Mouse (Mus musculus): ENCODE measurements at regions not wholly inside any gene's neighbourhood (a gene's known extent, or its start where the extent isn't known, plus 50 kb on each side); places are given as distances from the start of the nearest gene placed in this dataset.

DNA sequence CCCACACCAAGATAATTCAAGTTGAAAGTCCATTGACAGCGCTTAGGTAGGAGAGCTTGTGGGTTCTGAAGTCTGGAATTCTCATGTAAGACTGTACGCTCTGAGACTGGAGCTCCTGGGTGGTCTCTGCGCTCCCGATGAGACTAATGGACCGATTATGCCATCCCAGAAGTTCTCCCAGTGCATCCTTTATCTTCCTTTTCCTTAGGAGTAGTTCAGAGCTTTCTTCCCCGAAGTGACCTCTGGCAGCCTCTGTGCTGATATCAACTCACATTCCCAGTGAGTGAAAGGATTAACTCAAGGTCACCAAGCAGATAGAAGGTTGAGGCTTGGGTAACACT, 320.7 kb upstream of the Jarid2 start:
- Histone ChIP-seq H3K27ac (no peak overlapping the region), H3K4me1 (peaks cover 15% of the 10 kb centered on the region; the same call in 1 of the 2 replicates), H3K9me3 (0 out of 2 replicates have a peak, but pooled peaks cover 4% of the 10 kb centered on the region), H3K27me3 (ENCODE audit: poor library complexity, severe bottlenecking) (peaks cover 8% of the 10 kb centered on the region), H3K36me3 (replicated peaks) (no peaks in the 10 kb centered on the region), H3K4me3 (no peak overlapping the region)
- WGBS, result 85% methylated on average over 6 of the region's 6 CpGs
- DNase-seq (ENCODE audit: extremely low spot score, low spot score), result no peak

GRCm38 (mm10) chr13:44408960-44409719, 320.1 kb upstream of the Jarid2 start:
- Histone ChIP-seq H3K9me3 (0 out of 2 replicates have a peak, but pooled peaks cover 4% of the 10 kb centered on the region), H3K27ac (no peak overlapping the region), H3K36me3 (replicated peaks) (no peaks in the 10 kb centered on the region), H3K4me3 (no peak overlapping the region), H3K4me1 (peaks cover 15% of the 10 kb centered on the region; the same call in 1 of the 2 replicates), H3K27me3 (ENCODE audit: poor library complexity, severe bottlenecking) (peaks cover 8% of the 10 kb centered on the region)
- DNase-seq (ENCODE audit: extremely low spot score, low spot score), result no peak
- WGBS, result 75% methylated on average over 14 of the region's 14 CpGs

- Histone ChIP-seq H3K36me3 (replicated peaks) (no peaks in the 10 kb centered on the region), H3K27me3 (ENCODE audit: poor library complexity, severe bottlenecking) (peaks cover 8% of the 10 kb centered on the region), H3K27ac (no peak overlapping the region), H3K9me3 (0 out of 2 replicates have a peak, but pooled peaks cover 4% of the 10 kb centered on the region), H3K4me3 (no peak overlapping the region), H3K4me1 (peaks cover 15% of the 10 kb centered on the region; the same call in 1 of the 2 replicates)
- WGBS, result 89% methylated on average over 5 of the region's 5 CpGs
- DNase-seq (ENCODE audit: extremely low spot score, low spot score), result no peak
These were observed 319.6 kb upstream of the Jarid2 start for GRCm38 (mm10) chr13:44409720-44410047.

DNA sequence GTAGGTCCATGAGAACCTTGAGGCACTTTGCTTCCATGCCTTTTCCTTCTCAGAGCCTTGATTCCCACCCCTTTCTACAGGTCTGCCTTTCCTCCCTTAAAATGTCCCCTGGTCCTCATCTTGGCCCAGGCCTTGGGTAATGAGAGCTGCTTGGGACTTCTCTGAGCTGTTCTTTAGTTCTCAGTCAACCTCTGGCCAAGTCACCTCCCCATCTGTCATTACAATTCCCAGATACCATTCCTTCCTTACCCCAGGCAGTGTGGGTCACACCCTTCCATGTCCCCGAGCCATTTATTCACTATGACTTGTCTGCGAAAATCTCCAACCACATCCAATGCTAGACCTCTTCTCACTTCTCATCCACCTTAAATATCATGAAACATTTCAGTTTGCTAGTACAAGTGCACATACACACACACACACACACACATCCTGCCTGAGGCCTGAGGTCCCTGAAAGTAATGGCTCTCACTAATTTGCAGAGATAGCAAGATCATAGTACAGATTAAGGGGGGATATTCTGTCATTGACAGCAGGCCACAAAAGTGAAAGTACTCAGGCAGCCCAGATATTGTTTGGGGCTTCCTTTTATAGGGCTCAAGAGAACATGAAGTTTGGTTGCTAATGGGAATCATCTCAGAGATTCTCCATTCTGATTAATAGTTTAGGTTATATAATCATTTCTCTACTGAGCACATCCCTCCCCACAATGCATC, 317.3 kb upstream of the Jarid2 start:
- no peak overlapping the region for H3K4me3 ChIP-seq
- no peak for DNase-seq (ENCODE audit: extremely low spot score, low spot score)
- peaks cover 8% of the 10 kb centered on the region for H3K27me3 ChIP-seq (ENCODE audit: poor library complexity, severe bottlenecking)
- H3K27ac ChIP-seq, result no peak overlapping the region
- H3K4me1 ChIP-seq, result peaks cover 28% of the 10 kb centered on the region
- H3K36me3 ChIP-seq (replicated peaks), result no peaks in the 10 kb centered on the region
- WGBS, result 93% methylated on average over 2 of the region's 2 CpGs
- 0 out of 2 replicates have a peak, but pooled peaks cover 4% of the 10 kb centered on the region for H3K9me3 ChIP-seq

DNA sequence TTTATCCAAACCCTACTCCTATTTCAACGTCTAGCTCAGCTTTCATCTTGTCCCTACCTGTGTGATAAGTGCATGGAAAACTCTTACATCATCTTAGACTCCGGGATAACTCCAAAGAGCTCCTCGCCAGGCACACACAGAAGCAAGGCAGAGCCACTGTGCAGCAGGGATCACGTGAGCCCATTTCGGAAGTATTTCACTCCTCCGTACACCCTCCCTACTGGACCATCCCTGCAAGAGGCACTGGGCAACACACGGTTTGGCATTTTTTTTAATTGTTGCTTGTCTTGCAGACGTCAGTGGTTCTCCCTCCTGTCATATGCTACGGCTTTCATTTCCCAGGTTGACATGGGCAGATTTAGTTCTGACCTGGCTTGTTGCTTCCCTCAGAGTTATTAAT, 316.0 kb upstream of the Jarid2 start:
- H3K27ac ChIP-seq, result no peak overlapping the region
- H3K27me3 ChIP-seq (ENCODE audit: poor library complexity, severe bottlenecking), result peaks cover 8% of the 10 kb centered on the region
- no peak for DNase-seq (ENCODE audit: extremely low spot score, low spot score)
- H3K36me3 ChIP-seq (replicated peaks), result no peaks in the 10 kb centered on the region
- 0 out of 2 replicates have a peak, but pooled peaks cover 5% of the 10 kb centered on the region for H3K9me3 ChIP-seq
- WGBS, result 86% methylated on average over 9 of the region's 9 CpGs
- peaks cover 39% of the 10 kb centered on the region for H3K4me1 ChIP-seq
- H3K4me3 ChIP-seq, result no peak overlapping the region

DNA sequence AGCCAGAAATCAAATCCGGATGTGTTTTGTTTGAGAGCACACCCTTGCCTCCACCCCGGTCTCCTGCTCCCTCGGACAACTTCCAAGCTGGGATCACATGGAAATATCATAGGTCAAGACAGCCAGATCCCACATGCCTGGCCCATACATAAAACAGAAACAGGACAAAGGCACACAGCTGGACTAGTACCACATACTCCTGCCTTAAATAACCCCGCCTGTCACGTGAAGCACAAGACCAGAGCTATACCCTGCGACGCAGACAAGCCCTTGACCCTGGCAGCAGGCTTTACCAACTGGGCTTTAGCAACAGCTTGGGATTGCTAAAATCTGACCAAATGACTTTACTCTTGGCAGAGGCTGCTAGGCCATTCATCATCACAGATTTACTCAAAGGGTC, 313.3 kb upstream of the Jarid2 start:
- Histone ChIP-seq H3K4me1 (peaks cover 51% of the 10 kb centered on the region), H3K9me3 (0 out of 2 replicates have a peak, but pooled peaks cover 6% of the 10 kb centered on the region), H3K36me3 (replicated peaks) (no peaks in the 10 kb centered on the region), H3K27ac (no peak overlapping the region), H3K27me3 (ENCODE audit: poor library complexity, severe bottlenecking) (no peaks in the 10 kb centered on the region; the same call in none of the 2 replicates), H3K4me3 (no peak overlapping the region)
- no peak for DNase-seq (ENCODE audit: extremely low spot score, low spot score)
- 89% methylated on average over 7 of the region's 7 CpGs for WGBS

GRCm38 (mm10) chr13:44416986-44417385, 312.3 kb upstream of the Jarid2 start:
- no peaks in the 10 kb centered on the region; the same call in none of the 2 replicates for H3K27me3 ChIP-seq (ENCODE audit: poor library complexity, severe bottlenecking)
- H3K27ac ChIP-seq, result peak overlapping the region; percentile 79
- peaks cover 59% of the 10 kb centered on the region for H3K4me1 ChIP-seq
- WGBS, result 9% methylated on average over 8 of the region's 8 CpGs
- peak overlapping the region; percentile 23; the same call in 1 of the 2 replicates for H3K4me3 ChIP-seq
- DNase-seq (ENCODE audit: extremely low spot score, low spot score), result no peak
- H3K9me3 ChIP-seq, result 0 out of 2 replicates have a peak, but pooled peaks cover 4% of the 10 kb centered on the region
- H3K36me3 ChIP-seq (replicated peaks), result no peaks in the 10 kb centered on the region

GRCm38 (mm10) chr13:44419056-44419455, 310.2 kb upstream of the Jarid2 start:
- Histone ChIP-seq H3K27me3 (ENCODE audit: poor library complexity, severe bottlenecking) (peaks cover 4% of the 10 kb centered on the region), H3K36me3 (replicated peaks) (no peaks in the 10 kb centered on the region), H3K4me3 (no peak overlapping the region), H3K27ac (peak overlapping the region; percentile 83), H3K4me1 (peaks cover 60% of the 10 kb centered on the region), H3K9me3 (0 out of 2 replicates have a peak, but pooled peaks cover 4% of the 10 kb centered on the region)
- no peak for DNase-seq (ENCODE audit: extremely low spot score, low spot score)
- 72% methylated on average over 8 of the region's 8 CpGs for WGBS

GRCm38 (mm10) chr13:44419472-44420226, 309.6 kb upstream of the Jarid2 start:
- DNase-seq (ENCODE audit: extremely low spot score, low spot score), result peak; percentile 52
- peak overlapping the region; percentile 34 for H3K4me3 ChIP-seq
- peak overlapping the region; percentile 83 for H3K27ac ChIP-seq
- 17% methylated on average over 14 of the region's 15 CpGs for WGBS
- 0 out of 2 replicates have a peak, but pooled peaks cover 4% of the 10 kb centered on the region for H3K9me3 ChIP-seq
- H3K36me3 ChIP-seq (replicated peaks), result no peaks in the 10 kb centered on the region
- peaks cover 60% of the 10 kb centered on the region for H3K4me1 ChIP-seq
- peaks cover 4% of the 10 kb centered on the region for H3K27me3 ChIP-seq (ENCODE audit: poor library complexity, severe bottlenecking)

- WGBS, result 19% methylated on average over 6 of the region's 6 CpGs
- peak overlapping the region; percentile 83 for H3K27ac ChIP-seq
- 0 out of 2 replicates have a peak, but pooled peaks cover 4% of the 10 kb centered on the region for H3K9me3 ChIP-seq
- H3K4me1 ChIP-seq, result peaks cover 60% of the 10 kb centered on the region
- peak overlapping the region; percentile 34 for H3K4me3 ChIP-seq
- H3K36me3 ChIP-seq (replicated peaks), result no peaks in the 10 kb centered on the region
- H3K27me3 ChIP-seq (ENCODE audit: poor library complexity, severe bottlenecking), result peaks cover 4% of the 10 kb centered on the region; the same call in 1 of the 2 replicates
- no peak for DNase-seq (ENCODE audit: extremely low spot score, low spot score)
These were observed 309.1 kb upstream of the Jarid2 start for GRCm38 (mm10) chr13:44420227-44420592.

GRCm38 (mm10) chr13:44420941-44421340, 308.3 kb upstream of the Jarid2 start:
- Histone ChIP-seq H3K27ac (0 out of 2 replicates have a peak overlapping the region, but pooled peaks have one; percentile 83), H3K9me3 (0 out of 2 replicates have a peak, but pooled peaks cover 4% of the 10 kb centered on the region), H3K36me3 (replicated peaks) (no peaks in the 10 kb centered on the region), H3K4me1 (peaks cover 57% of the 10 kb centered on the region), H3K4me3 (no peak overlapping the region), H3K27me3 (ENCODE audit: poor library complexity, severe bottlenecking) (peaks cover 4% of the 10 kb centered on the region; the same call in 1 of the 2 replicates)
- WGBS, result 95% methylated on average over 8 of the region's 8 CpGs
- no peak for DNase-seq (ENCODE audit: extremely low spot score, low spot score)

DNA sequence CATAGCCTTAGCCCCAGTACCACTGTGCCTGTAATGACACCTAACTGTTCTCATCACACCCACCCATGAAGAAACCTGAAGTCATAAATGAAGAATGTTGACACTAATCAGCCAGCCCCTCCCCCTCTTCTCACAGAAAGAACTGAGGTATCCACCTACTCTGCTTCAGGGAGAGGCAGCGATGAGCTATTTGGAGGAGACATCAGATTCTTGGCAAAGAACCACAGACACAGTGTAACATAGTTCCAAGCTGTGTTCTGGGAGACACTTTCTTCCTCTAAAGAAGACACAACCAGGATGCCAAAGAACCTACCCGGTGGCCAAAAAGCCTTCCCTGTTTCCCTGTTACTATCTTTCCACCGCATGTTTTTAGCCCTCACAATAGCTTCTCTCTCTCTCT, 307.8 kb upstream of the Jarid2 start:
- H3K9me3 ChIP-seq, result 0 out of 2 replicates have a peak, but pooled peaks cover 4% of the 10 kb centered on the region
- 97% methylated on average over 3 of the region's 3 CpGs for WGBS
- H3K27me3 ChIP-seq (ENCODE audit: poor library complexity, severe bottlenecking), result peaks cover 4% of the 10 kb centered on the region; the same call in 1 of the 2 replicates
- no peaks in the 10 kb centered on the region for H3K36me3 ChIP-seq (replicated peaks)
- H3K4me3 ChIP-seq, result no peak overlapping the region
- peaks cover 52% of the 10 kb centered on the region for H3K4me1 ChIP-seq
- DNase-seq (ENCODE audit: extremely low spot score, low spot score), result no peak
- no peak overlapping the region for H3K27ac ChIP-seq
